Mouse (Mus musculus): ENCODE data around the gene Nodal. TPM values are rescaled to one million over a fixed set of nuclear protein-coding genes. Genes with fewer than 3 reads are reported as not detected.

Nodal gene
- 0.49 TPM in 1 of 3 replicates, not detected in the others for total RNA-seq (2017)

DNA sequence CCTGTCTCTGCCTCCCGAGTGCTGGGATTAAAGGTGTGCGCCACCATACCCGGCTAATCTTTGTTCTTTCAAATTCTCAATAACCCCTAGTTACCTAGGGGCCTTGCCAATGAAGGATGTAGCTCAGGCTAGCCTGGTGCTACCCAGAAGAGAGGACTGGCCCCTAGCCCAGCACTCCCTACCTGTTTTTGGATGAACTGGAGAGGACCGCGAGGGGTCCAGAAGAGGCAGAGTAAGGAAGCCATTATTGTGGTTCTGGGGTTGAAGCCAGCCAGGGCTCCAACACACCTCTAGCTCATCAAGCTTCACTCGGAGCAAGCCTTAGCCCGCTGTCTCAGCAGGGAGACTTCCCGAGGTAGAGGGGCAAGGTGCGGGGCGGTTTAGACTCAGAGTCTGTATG, at the start of gene Nodal:
Nodal (plus strand) TSS at position 301 of the 400 bp plus-strand sequence.
- no peak for ATAC-seq (replicated peaks; ENCODE audit: insufficient number of reproducible peaks, low FRiP score, low TSS enrichment, poor library complexity, severe bottlenecking)

DNA sequence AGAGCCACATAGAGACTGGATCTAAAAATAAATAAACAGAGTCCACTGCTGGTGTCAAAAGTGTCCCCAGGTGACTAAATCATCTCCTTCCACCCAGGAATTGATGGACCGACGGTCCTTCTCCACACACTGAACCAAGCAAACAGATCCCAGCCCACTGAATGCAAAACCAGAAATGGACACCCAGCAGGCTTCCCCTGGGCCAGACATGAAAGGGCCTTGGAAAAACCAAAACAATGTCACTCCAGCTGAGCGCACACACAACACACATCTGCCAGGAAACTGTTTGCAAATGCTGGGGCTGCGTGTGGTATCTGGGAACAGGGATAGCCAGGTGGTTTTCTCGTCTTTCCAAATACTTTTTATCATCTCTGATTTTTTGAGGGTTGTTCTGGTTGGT, 48.0 kb upstream of the Nodal start:
- ATAC-seq (replicated peaks; ENCODE audit: insufficient number of reproducible peaks, low FRiP score, low TSS enrichment, poor library complexity, severe bottlenecking), result no peak

DNA sequence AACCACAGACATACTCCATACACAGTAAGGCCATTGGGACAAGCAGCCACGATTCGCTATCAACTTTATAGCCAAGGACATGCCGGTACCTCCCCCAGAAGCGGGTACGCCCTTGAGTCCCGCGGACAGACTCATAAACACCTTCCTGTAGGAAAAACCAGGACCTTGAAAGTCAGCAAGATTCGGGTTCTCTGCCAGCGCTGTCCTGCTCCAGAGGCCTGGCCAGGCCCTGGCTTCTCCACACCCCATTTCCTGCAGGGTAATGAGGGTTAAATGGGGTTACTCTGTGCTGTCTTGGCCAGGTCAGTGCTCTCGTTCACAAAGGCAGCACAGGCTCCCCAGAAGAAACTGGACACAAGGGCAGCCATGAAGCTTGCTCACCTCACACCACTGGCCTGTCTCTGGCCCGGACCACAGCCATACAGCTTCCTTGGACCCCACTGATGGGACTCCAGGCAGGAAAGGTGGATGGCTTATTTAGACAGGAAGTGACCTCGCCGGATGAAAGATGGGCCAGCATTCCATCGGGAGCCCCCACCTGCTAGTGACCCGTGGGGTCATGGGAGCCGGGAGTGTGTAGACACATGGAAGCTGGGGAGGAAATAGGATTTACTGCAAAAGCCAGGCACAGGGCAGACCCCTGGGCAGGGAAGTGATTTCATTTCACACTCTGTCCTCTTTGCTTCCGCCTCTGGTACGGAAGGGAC, 47.3 kb upstream of the Nodal start:
- ATAC-seq (replicated peaks; ENCODE audit: insufficient number of reproducible peaks, low FRiP score, low TSS enrichment, poor library complexity, severe bottlenecking), result no peak

DNA sequence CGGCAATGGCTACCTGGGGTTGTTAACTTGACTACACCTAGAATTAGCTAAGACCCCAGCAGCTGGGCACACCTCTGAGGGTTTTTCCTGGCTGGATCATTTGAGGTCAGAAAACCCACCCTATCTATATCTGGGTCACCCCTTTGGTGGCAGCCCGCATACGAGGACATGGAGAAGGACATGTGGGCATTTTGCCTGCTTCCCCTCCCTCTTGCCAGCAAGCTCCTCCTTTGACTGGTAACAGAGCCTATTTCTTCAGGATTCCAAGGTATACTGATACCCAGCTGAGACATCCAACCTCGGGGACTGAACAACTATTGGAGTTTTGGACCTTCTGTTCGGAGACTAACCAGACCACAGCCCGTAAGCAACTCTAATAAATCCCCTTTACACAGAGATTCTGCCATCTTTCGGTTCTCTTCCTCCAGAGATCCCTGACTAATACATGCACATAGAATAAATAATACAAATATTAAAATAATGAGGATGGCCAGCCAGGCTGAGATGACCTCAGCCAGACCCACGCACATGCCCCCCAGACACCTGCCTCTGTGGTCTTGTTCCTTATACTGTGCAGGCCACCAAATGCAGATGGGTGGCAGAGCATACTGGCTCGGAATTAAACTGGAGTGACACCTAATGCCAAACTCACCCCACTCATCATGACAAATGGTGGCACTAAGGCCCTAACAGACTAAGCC, 45.7 kb upstream of the Nodal start:
- no peak for ATAC-seq (replicated peaks; ENCODE audit: insufficient number of reproducible peaks, low FRiP score, low TSS enrichment, poor library complexity, severe bottlenecking)

DNA sequence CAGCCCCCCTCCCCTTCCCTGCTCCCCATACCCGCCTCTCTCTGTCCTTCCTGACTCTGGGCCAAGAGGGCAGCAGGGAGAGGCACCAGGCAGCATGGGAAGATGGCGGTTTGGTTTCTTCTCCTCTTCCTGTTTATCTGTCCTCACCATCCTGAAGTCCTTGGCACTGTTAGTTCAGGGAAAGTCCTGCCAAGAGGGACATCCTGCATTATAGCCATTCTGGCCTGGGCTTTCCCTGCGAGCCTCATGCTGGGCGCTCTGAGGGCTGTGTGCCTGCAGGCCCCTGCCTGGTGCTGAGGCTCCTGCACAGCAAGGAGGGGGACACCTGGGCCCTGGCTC, 45.2 kb upstream of the Nodal start:
- no peak for ATAC-seq (replicated peaks; ENCODE audit: insufficient number of reproducible peaks, low FRiP score, low TSS enrichment, poor library complexity, severe bottlenecking)

DNA sequence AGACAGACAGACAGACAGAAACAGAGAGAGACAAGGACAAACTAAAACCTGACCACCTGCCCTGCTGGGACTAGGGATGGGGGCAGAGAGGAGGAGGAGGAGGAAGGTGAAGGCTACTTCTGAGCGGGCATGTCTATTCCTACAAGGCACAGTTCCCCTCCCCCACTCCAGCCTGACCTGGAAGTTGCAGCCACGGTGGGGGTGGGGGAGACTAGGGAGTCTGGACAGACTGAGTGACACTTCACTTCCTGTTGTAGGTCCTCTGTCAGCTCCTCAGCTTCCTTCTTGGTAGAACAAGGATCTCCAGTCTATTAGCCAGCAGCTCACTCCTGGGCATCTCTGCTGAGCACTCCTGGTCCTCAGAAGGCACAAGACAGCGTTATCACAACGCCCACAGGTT, 43.7 kb upstream of the Nodal start:
- no peak for ATAC-seq (replicated peaks; ENCODE audit: insufficient number of reproducible peaks, low FRiP score, low TSS enrichment, poor library complexity, severe bottlenecking)

DNA sequence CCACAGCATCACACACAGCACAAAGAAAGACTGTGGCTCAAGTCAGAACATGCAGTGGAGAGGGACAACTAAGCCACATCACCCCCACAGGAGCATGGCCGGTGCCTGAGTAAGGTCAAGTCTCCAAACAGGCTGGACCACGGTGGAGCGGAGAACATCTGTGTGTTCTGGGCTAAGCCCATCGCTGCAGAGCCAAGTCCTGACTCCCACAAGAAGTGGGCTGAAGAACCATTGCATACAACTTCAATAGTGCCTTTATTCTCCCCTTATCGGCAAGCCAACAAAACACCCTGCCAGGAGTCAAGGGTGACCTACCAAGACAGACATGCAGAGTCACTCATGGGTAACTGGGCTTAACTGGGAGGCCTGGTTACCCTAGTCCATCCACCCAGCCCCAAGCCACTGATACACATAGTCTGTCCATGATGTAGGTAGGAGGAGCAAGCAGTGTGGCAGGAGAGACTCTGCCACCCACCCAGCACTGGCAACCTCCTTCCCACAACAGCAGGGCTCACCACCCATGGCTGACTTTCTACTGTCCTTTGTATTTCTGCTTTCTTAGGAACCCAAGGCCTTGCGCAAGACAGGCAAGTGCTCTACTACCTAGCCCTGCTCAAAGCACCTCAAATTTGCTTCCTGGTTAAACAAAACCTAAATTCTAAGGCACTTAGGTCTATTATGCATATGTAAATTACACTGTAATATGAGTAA, 42.8 kb upstream of the Nodal start:
- no peak for ATAC-seq (replicated peaks; ENCODE audit: insufficient number of reproducible peaks, low FRiP score, low TSS enrichment, poor library complexity, severe bottlenecking)

DNA sequence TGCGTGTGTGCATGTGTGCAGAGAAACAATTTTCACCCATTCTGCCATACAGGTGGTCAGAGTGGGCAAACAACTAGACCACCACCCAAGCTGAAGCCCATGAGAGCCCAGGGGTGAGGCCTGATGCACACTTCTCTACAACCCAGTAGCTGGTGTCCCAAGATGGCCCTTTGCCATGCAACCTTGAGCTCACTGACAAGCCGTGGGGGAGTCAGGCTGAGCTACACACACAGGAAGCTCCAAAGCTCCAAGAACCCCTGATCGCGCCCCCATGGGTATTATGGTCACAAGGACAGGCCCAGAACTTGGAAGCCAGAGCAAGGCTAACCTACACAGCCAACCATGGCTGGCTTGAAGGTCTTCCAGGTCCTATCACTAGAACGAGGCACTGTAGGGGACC, 39.7 kb upstream of the Nodal start:
- ATAC-seq (replicated peaks; ENCODE audit: insufficient number of reproducible peaks, low FRiP score, low TSS enrichment, poor library complexity, severe bottlenecking), result no peak

DNA sequence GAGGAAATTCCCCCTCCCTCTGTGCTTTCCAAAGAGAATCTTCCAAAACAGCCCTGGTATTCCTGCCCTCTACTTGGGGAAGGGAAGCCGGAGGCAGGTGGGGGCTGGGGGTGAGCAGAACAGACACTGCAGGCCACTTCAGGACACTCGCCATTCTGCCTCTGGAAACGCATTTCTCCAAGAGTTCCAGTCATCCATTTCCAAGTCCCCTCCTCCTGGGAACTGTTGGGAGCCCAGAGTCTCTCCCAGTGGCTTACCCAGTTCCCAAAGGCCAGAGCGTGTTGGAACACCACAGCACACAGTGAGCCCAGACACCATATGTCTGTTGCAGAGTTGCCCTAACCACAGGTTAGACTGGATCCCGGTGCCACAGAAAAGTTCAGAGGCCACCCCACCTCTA, 39.1 kb upstream of the Nodal start:
- ATAC-seq (replicated peaks; ENCODE audit: insufficient number of reproducible peaks, low FRiP score, low TSS enrichment, poor library complexity, severe bottlenecking), result no peak

DNA sequence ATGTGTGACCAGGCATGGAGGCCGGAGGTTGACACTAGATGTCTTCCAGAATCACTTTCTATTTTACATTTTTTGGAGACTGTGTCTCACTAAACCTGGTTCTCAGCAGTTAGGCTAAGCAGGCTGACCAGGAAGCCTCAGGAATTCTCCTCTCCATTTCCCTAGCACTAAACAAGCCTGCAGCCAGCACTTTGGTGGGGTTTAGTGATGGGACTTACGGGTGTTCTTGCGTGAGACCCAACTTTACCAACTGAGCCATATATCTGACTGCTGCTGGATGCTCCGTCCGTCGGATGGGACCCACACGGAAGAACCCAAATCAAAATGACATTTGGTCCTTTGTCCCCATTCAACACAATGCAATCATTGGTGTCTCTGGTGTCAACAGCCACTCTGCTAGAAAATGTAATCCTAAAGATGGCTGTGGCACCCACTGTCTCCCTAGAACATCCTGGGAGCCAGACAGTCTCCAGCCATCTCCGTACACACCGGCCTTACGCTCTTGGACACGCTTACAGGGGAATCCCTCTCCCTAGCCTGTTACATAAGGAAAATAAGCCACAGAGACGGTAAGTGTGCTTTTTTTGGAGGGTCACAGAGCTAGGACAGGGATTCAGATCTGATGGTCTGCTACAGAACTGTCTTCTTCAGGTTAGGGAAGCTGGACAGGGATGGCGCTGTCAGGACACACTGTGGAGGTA, 38.3 kb upstream of the Nodal start:
- no peak for ATAC-seq (replicated peaks; ENCODE audit: insufficient number of reproducible peaks, low FRiP score, low TSS enrichment, poor library complexity, severe bottlenecking)

DNA sequence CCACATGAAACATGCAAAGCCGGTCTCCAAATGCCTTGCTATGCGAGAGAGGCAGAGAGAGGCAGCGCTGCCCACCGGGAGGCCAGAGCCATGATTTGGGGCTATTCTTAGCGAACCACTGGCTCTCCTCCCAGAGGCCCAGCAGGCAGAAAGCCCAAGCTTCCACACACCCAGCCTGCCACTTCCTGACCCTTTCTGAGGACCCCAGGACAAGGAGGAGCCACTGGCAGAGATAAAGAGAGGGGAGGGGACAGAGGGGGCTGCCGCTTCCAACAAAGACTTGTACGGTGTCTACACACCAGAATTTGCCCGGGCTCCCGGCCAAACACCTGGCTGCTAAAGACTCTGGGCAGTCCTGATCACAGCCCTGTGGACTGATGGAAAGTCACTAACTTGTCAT, 37.6 kb upstream of the Nodal start:
- no peak for ATAC-seq (replicated peaks; ENCODE audit: insufficient number of reproducible peaks, low FRiP score, low TSS enrichment, poor library complexity, severe bottlenecking)

DNA sequence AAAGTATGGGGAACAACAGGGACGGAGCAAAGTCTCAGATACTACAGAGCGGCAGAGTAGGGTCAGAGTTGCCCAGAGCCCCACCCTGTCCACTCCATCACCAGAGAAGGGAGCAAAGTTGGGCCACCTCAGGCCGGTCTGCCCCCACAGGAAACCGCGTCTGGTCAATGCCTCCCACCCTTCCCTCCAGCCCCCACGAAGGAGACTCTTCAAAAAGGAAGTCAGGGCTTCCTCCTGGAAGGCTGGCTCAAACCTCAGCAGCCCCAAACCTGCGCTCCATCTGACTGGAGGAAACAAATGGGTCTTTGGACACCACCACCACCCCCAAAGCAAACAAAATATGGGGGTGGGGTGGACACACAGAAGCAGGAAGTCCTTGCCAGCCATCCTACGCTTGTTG, 35.9 kb upstream of the Nodal start:
- no peak for ATAC-seq (replicated peaks; ENCODE audit: insufficient number of reproducible peaks, low FRiP score, low TSS enrichment, poor library complexity, severe bottlenecking)

DNA sequence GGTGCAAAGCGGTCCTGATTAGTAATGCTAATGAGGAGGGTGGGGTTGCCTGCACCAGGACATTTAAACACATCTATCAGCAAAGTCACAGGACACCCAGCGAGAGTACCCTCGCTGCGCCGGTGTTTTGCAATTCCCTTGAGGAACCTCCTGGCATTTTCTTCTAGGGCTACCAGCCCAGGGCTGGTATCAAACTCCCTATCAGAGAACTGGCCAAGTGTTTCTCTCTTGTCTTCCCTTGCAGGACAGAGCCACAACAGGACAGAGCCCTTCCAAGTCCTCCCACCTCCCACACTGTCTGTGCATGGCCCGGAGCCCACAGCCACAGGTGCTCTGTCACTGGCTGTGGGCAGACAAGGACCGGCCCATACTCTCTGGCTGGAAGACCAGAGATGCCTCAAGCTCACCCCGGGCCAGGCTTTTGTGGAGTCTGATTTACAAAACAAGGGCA, 35.5 kb upstream of the Nodal start:
- ATAC-seq (replicated peaks; ENCODE audit: insufficient number of reproducible peaks, low FRiP score, low TSS enrichment, poor library complexity, severe bottlenecking), result no peak

DNA sequence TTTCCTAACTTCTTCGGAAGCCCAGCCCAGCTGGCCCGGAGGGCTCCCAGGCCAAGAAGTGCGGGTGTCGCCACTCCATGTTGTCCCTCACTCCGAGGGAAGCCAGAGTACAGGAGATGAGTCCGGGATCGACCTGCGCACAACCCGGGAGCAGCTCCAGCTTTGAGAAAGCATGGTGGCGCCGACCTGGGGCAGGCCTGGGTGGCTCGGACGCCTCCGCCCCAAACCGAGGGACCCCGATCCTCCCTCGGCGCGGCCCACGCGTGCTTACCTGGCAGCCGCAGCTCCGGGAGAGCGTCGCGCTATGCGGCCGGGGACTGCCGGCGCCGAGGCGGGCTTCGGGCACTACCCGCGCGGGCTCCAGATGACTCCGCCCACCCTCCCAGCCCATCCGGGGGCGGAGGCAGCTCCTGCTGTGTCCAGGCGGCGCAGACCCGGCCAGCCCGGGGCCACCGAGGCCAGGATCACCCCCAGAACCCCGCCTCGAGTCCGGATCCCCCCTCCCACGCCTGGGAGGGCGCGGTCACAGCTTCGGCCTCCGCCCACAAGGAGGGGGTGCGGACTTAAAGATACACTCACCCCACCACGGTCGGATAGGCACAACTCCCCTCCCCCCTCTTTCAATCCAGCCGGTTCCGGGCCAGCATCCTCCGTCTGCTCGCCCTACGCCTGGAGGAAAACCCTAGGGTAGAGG, 34.6 kb upstream of the Nodal start, which contains the start of gene Pald1:
Pald1 (minus strand) TSS at position 510 of the 694 bp plus-strand sequence.
- no peak for ATAC-seq (replicated peaks; ENCODE audit: insufficient number of reproducible peaks, low FRiP score, low TSS enrichment, poor library complexity, severe bottlenecking)

DNA sequence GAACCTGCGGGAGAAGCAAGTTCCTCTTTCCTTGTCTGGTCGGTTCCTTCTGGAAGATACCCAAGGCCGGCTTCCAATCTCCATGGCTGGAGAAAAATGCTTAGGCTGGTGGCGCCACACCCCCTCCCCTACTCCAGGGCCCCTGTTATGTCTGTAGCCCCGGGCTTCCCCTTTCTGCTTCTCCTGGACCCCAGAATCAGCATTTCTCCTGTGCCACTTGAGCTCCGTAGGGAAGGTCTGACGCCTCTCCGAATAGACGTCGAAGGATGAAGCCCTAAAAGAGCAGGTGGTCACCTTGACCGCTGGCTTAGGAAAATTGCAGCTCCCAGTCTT, 34.1 kb upstream of the Nodal start:
- no peak for ATAC-seq (replicated peaks; ENCODE audit: insufficient number of reproducible peaks, low FRiP score, low TSS enrichment, poor library complexity, severe bottlenecking)

DNA sequence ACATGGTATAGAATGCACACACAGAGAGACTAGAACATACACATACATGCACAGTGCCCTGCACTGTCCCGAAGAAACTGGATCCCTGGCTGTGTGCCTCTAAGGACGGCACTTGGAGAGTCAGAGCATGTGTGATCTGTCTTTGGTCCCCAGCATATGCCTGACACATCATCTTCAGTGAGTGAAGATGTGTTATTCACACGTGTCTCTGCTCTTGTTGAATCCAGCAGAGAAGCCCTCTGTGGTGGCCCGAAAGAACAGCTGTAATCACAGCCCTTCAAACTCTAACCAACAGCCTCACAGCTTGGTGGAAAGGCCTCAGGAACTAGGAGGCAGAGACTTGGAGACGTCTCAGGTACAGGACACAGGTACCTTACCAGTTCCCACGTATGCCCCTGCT, 32.6 kb upstream of the Nodal start:
- ATAC-seq (replicated peaks; ENCODE audit: insufficient number of reproducible peaks, low FRiP score, low TSS enrichment, poor library complexity, severe bottlenecking), result no peak

DNA sequence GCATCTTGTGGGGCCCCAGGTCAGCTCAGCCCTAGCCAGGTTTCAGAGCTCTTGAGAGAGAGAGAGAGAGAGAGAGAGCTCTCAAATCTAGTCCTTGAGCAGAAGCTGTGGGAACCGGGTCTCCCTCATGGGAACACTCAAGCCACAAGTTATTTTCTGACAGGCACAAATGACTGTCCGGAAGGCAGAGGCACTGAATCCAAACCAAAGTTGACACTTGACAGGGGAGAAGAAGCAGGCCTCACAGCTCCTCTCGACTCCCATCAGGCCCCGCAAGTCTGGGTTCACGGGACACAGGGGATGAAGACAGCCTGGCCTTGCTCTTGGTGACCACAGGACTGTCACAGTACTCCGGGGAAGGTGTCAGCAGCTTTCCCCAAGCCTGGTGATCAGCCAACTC, 31.5 kb upstream of the Nodal start:
- no peak for ATAC-seq (replicated peaks; ENCODE audit: insufficient number of reproducible peaks, low FRiP score, low TSS enrichment, poor library complexity, severe bottlenecking)

DNA sequence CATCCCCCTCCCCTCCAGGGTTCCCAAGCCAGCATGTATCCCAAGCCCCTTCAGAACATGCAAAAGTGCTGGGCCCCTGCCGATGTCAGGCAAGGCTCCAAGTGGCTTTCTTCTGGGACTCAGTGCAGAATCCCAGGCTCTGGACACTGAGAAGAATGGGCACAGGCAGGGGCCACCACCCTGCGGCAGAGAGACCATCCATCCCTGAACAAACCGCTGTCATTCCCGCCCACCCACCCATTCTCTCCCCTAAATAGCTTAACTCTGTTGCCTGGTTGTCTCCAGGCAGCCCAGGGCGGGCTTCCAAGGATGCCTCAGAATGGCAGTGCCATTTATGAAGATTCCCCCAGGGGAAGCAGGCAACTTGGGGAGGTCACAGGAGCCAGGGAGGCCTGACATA, 28.8 kb upstream of the Nodal start:
- no peak for ATAC-seq (replicated peaks; ENCODE audit: insufficient number of reproducible peaks, low FRiP score, low TSS enrichment, poor library complexity, severe bottlenecking)

DNA sequence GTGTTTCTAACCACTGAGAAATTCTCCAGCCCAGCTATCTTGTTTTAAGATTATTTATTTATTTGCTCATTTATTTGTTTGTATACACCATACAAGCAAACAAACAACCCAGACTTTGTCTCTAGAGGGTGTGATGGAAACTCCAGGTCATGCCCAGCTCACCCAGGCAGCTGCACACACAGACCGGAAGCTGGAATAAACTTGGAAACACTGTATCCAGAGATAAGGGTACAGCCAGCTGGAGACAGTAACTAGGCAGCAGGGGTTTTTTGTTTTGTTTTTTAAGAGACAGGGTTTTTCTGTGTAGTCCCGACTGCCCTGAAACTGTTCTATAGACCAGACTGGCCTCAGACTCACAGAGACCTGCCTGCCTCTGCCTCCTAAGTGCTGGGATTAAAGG, 27.6 kb upstream of the Nodal start:
- ATAC-seq (replicated peaks; ENCODE audit: insufficient number of reproducible peaks, low FRiP score, low TSS enrichment, poor library complexity, severe bottlenecking), result no peak

Measured in monocyte, adult 5-6 weeks (primary cell).